Mouse (Mus musculus) embryonic facial prominence, embryonic 12.5 days (tissue): ENCODE results near the gene Hdc. TPM values are rescaled to one million over a fixed set of nuclear protein-coding genes. Genes with fewer than 3 reads are reported as not detected.

ENCODE experiments used
- ATAC-seq: fragments of 200-750 bp; cut with Nextera tagmentation; 2 replicates; pipeline ENCODE4 v1.8.0; 2017; ENCODE audit not compliant: insufficient number of reproducible peaks, insufficient read depth, low FRiP score, low TSS enrichment
- H3K27ac ChIP-seq: fragments of 300-500 bp; sonication (generic); 2 replicates; pipeline ENCODE4 v1.5.1; 2016; ENCODE audit warnings: mild to moderate bottlenecking
- H3K27me3 ChIP-seq: fragments of 300-500 bp; sonication (generic); 2 replicates; pipeline ENCODE4 v1.6.1; 2016; ENCODE audit warnings: mild to moderate bottlenecking, moderate library complexity
- H3K36me3 ChIP-seq: fragments of 300-500 bp; sonication (generic); 2 replicates; pipeline ENCODE4 v1.6.1; 2016; ENCODE audit warnings: mild to moderate bottlenecking
- H3K4me1 ChIP-seq: fragments of 300-500 bp; sonication (generic); 2 replicates; pipeline ENCODE4 v1.6.1; 2016
- H3K4me2 ChIP-seq: fragments of 300-500 bp; sonication (generic); replicated peaks from 2 replicates; pipeline ENCODE4 v1.6.1; 2016; ENCODE audit warnings: mild to moderate bottlenecking, moderate library complexity
- H3K4me3 ChIP-seq: fragments of 300-500 bp; sonication (generic); 2 replicates; pipeline ENCODE4 v1.5.1; 2016; ENCODE audit warnings: mild to moderate bottlenecking
- H3K9ac ChIP-seq: fragments of 300-500 bp; sonication (generic); 2 replicates; pipeline ENCODE4 v1.6.1; 2016; ENCODE audit warnings: mild to moderate bottlenecking, moderate library complexity
- H3K9me3 ChIP-seq: fragments of 300-500 bp; sonication (generic); 2 replicates; pipeline ENCODE4 v1.6.1; 2016; ENCODE audit warnings: mild to moderate bottlenecking, moderate library complexity
- WGBS: fragments of 180-500 bp; shearing (Covaris S2); methylation state at CpG from one replicate; pipeline ENCODE4 v1.1.7; 2016; 5-methylcytosine and 5-hydroxymethylcytosine counted together
- polyA plus RNA-seq: library from polyadenylated mRNA; unstranded; fragments of >200 nt; fragmentation: Nextera tagmentation; extraction: Ambion mirVana; gene quantifications from 2 replicates; pipeline ENCODE4 v1.2.1, GENCODE M21; 2016

Gene Hdc
- polyA plus RNA-seq, 1 experiment from 2014 or later, result 1.3 TPM

- H3K27me3 ChIP-seq, result no peaks in the 10 kb centered on the region
- no peaks in the 10 kb centered on the region for H3K36me3 ChIP-seq
- H3K4me2 ChIP-seq, result no peak overlapping the region
- H3K9me3 ChIP-seq, result peaks cover 4% of the 10 kb centered on the region
- no peak overlapping the region for H3K27ac ChIP-seq
- H3K4me3 ChIP-seq, result no peak overlapping the region
- WGBS, result 78% methylated on average over 11 of the region's 11 CpGs
- no peak overlapping the region for H3K9ac ChIP-seq
- ATAC-seq, result no peak
- 0 out of 2 replicates have a peak, but pooled peaks cover 5% of the 10 kb centered on the region for H3K4me1 ChIP-seq
Observed at GRCm38 (mm10) chr2:126575391-126576176, 43.5 kb downstream of the Hdc start.

GRCm38 (mm10) chr2:126572747-126573146 lies 46.4 kb downstream of the Hdc start:
- no peak overlapping the region for H3K4me3 ChIP-seq
- no peak overlapping the region for H3K9ac ChIP-seq
- no peak overlapping the region for H3K4me2 ChIP-seq
- no peak overlapping the region for H3K27ac ChIP-seq
- H3K27me3 ChIP-seq, result no peaks in the 10 kb centered on the region
- no peak for ATAC-seq
- H3K4me1 ChIP-seq, result 0 out of 2 replicates have a peak, but pooled peaks cover 5% of the 10 kb centered on the region
- WGBS, result 74% methylated on average over 4 of the region's 4 CpGs
- H3K36me3 ChIP-seq, result no peaks in the 10 kb centered on the region
- peaks cover 5% of the 10 kb centered on the region for H3K9me3 ChIP-seq

GRCm38 (mm10) chr2:126572163-126572562 lies 46.9 kb downstream of the Hdc start:
- Histone ChIP-seq H3K27me3 (no peaks in the 10 kb centered on the region; the same call in 1 of the 2 replicates), H3K36me3 (no peaks in the 10 kb centered on the region), H3K4me1 (0 out of 2 replicates have a peak, but pooled peaks cover 5% of the 10 kb centered on the region), H3K4me3 (no peak overlapping the region), H3K9me3 (peaks cover 5% of the 10 kb centered on the region), H3K27ac (no peak overlapping the region), H3K9ac (no peak overlapping the region), H3K4me2 (no peak overlapping the region)
- ATAC-seq, result peak; percentile 52; the same call in 1 of the 2 replicates
- WGBS, result 56% methylated on average over 1 of the region's 1 CpGs

- H3K9me3 ChIP-seq, result no peaks in the 10 kb centered on the region
- 82% methylated on average over 17 of the region's 17 CpGs for WGBS
- H3K4me3 ChIP-seq, result no peak overlapping the region
- H3K36me3 ChIP-seq, result no peaks in the 10 kb centered on the region
- H3K9ac ChIP-seq, result no peak overlapping the region
- H3K4me1 ChIP-seq, result no peaks in the 10 kb centered on the region
- H3K4me2 ChIP-seq, result no peak overlapping the region
- no peaks in the 10 kb centered on the region; the same call in 1 of the 2 replicates for H3K27me3 ChIP-seq
- H3K27ac ChIP-seq, result no peak overlapping the region
- no peak for ATAC-seq
Observed at GRCm38 (mm10) chr2:126563411-126564105, 55.5 kb downstream of the Hdc start.

GRCm38 (mm10) chr2:126560094-126560493 lies 59.0 kb downstream of the Hdc start:
- no peak overlapping the region for H3K4me2 ChIP-seq
- ATAC-seq, result no peak
- no peaks in the 10 kb centered on the region for H3K9me3 ChIP-seq
- H3K4me3 ChIP-seq, result no peak overlapping the region
- no peak overlapping the region for H3K9ac ChIP-seq
- 0 out of 2 replicates have a peak, but pooled peaks cover 5% of the 10 kb centered on the region for H3K27me3 ChIP-seq
- H3K36me3 ChIP-seq, result no peaks in the 10 kb centered on the region
- 86% methylated on average over 1 of the region's 1 CpGs for WGBS
- no peak overlapping the region for H3K27ac ChIP-seq
- no peaks in the 10 kb centered on the region for H3K4me1 ChIP-seq

- H3K36me3 ChIP-seq, result no peaks in the 10 kb centered on the region
- peaks cover 48% of the 10 kb centered on the region for H3K27me3 ChIP-seq
- no peak for ATAC-seq
- H3K4me2 ChIP-seq, result no peak overlapping the region
- no peak overlapping the region for H3K27ac ChIP-seq
- H3K9me3 ChIP-seq, result no peaks in the 10 kb centered on the region
- no peak overlapping the region for H3K9ac ChIP-seq
- peaks cover 12% of the 10 kb centered on the region for H3K4me1 ChIP-seq
- no peak overlapping the region for H3K4me3 ChIP-seq
- WGBS, result 73% methylated on average over 5 of the region's 5 CpGs
Observed at GRCm38 (mm10) chr2:126555533-126555932, 63.6 kb downstream of the Hdc start.

GRCm38 (mm10) chr2:126553291-126553639 lies 65.8 kb downstream of the Hdc start:
- H3K9me3 ChIP-seq, result no peaks in the 10 kb centered on the region
- peak overlapping the region; percentile 98 for H3K4me2 ChIP-seq
- ATAC-seq, result peak; percentile 36; the same call in 1 of the 2 replicates
- no peak overlapping the region for H3K27ac ChIP-seq
- peak overlapping the region; percentile 52 for H3K4me3 ChIP-seq
- peaks cover 52% of the 10 kb centered on the region for H3K27me3 ChIP-seq
- peak overlapping the region; percentile 41 for H3K9ac ChIP-seq
- H3K4me1 ChIP-seq, result peaks cover 12% of the 10 kb centered on the region
- H3K36me3 ChIP-seq, result no peaks in the 10 kb centered on the region
- 1% methylated on average over 26 of the region's 26 CpGs for WGBS

GRCm38 (mm10) chr2:126552357-126553290 lies 66.5 kb downstream of the Hdc start, which contains the start of gene Slc27a2:
Slc27a2 (plus strand) TSS chr2:126552407.
- Histone ChIP-seq H3K4me3 (peak within 1 kb of the TSS; percentile 52), H3K36me3 (no peaks in the 10 kb centered on the region), H3K27me3 (peaks cover 52% of the 10 kb centered on the region), H3K4me1 (peaks cover 12% of the 10 kb centered on the region), H3K27ac (no peak within 1 kb of the TSS), H3K9ac (peak within 1 kb of the TSS; percentile 41), H3K9me3 (no peaks in the 10 kb centered on the region), H3K4me2 (peak within 1 kb of the TSS; percentile 98)
- WGBS, result 1% methylated on average over 61 of the region's 61 CpGs
- peak; percentile 76 for ATAC-seq

GRCm38 (mm10) chr2:126551896-126552295 lies 67.2 kb downstream of the Hdc start:
- Histone ChIP-seq H3K27me3 (peaks cover 52% of the 10 kb centered on the region), H3K4me1 (peaks cover 12% of the 10 kb centered on the region), H3K27ac (no peak overlapping the region), H3K36me3 (no peaks in the 10 kb centered on the region), H3K9me3 (no peaks in the 10 kb centered on the region), H3K9ac (no peak overlapping the region), H3K4me3 (no peak overlapping the region), H3K4me2 (no peak overlapping the region)
- ATAC-seq, result no peak
- WGBS, result 24% methylated on average over 5 of the region's 5 CpGs

- Histone ChIP-seq H3K9me3 (no peaks in the 10 kb centered on the region), H3K27me3 (peaks cover 52% of the 10 kb centered on the region), H3K9ac (no peak overlapping the region), H3K4me3 (no peak overlapping the region), H3K36me3 (no peaks in the 10 kb centered on the region), H3K4me2 (no peak overlapping the region), H3K27ac (no peak overlapping the region), H3K4me1 (peaks cover 12% of the 10 kb centered on the region)
- WGBS, result 73% methylated on average over 8 of the region's 8 CpGs
- ATAC-seq, result no peak
Observed at GRCm38 (mm10) chr2:126551244-126551890, 67.7 kb downstream of the Hdc start.

- whole genome bisulfite sequencing, result 85% methylated on average over 7 of the region's 7 CpGs
- peaks cover 43% of the 10 kb centered on the region for H3K27me3 ChIP-seq
- H3K9ac ChIP-seq, result no peak overlapping the region
- no peak overlapping the region for H3K27ac ChIP-seq
- no peaks in the 10 kb centered on the region for H3K9me3 ChIP-seq
- no peak overlapping the region for H3K4me2 ChIP-seq
- ATAC-seq, result no peak
- H3K36me3 ChIP-seq, result no peaks in the 10 kb centered on the region
- peaks cover 12% of the 10 kb centered on the region for H3K4me1 ChIP-seq
- no peak overlapping the region for H3K4me3 ChIP-seq
Observed at GRCm38 (mm10) chr2:126549681-126550080, 69.4 kb downstream of the Hdc start.
